Mouse (Mus musculus) macrophage (primary cell): ENCODE data around the gene Wnt3a. TPM values are rescaled to one million over a fixed set of nuclear protein-coding genes. Genes with fewer than 3 reads are reported as not detected.

Source experiments
- H3K27ac ChIP-seq: fragments of 350-480 bp; formaldehyde crosslinking; 2 replicates; pipeline ENCODE4 v1.9.0; 2021
- H3K36me3 ChIP-seq: fragments of 350-480 bp; formaldehyde crosslinking; 2 replicates; pipeline ENCODE4 v1.9.0; 2021; ENCODE audit errors: inconsistent target
- H3K4me3 ChIP-seq: fragments of 350-480 bp; formaldehyde crosslinking; 2 replicates; pipeline ENCODE4 v1.9.0; 2021; ENCODE audit errors: inconsistent target
- H3K79me2 ChIP-seq: fragments of 350-480 bp; formaldehyde crosslinking; 2 replicates; pipeline ENCODE4 v1.9.0; 2021; ENCODE audit errors: inconsistent target
- WGBS: methylation state at CpG from one replicate; pipeline ENCODE4 v1.1.7; 2026; ENCODE audit warnings: inconsistent platforms; ENCODE audit not compliant: missing documents; 5-methylcytosine and 5-hydroxymethylcytosine counted together
- polyA plus RNA-seq: library from polyadenylated mRNA; stranded (reverse); fragments of 250-400 nt; gene quantifications from 3 replicates; pipeline ENCODE4 v1.2.4, GENCODE M21; 2018; ENCODE audit warnings: inconsistent platforms

Gene Wnt3a
- polyA plus RNA-seq, 1 experiment from 2014 or later = not detected

- H3K36me3 ChIP-seq = no peaks in the 10 kb centered on the region
- H3K4me3 ChIP-seq = no peak overlapping the region
- H3K27ac ChIP-seq = no peak overlapping the region
- H3K79me2 ChIP-seq = no peaks in the 10 kb centered on the region
- 6% methylated on average over 3 of the region's 3 CpGs for WGBS
Observed at GRCm38 (mm10) chr11:59300185-59300584, 9.6 kb upstream of the Wnt3a start.

GRCm38 (mm10) chr11:59297941-59298340, 7.4 kb upstream of the Wnt3a start:
- Histone ChIP-seq H3K79me2 (no peaks in the 10 kb centered on the region), H3K27ac (no peak overlapping the region), H3K36me3 (no peaks in the 10 kb centered on the region), H3K4me3 (no peak overlapping the region)
- WGBS = 14% methylated on average over 7 of the region's 7 CpGs

GRCm38 (mm10) chr11:59293616-59294015, 3.1 kb upstream of the Wnt3a start:
- 29% methylated on average over 7 of the region's 7 CpGs for WGBS
- Histone ChIP-seq H3K4me3 (no peak overlapping the region), H3K79me2 (no peaks in the 10 kb centered on the region), H3K27ac (no peak overlapping the region), H3K36me3 (no peaks in the 10 kb centered on the region)

- Histone ChIP-seq H3K36me3 (no peaks in the 10 kb centered on the region), H3K79me2 (no peaks in the 10 kb centered on the region), H3K27ac (no peak overlapping the region), H3K4me3 (no peak overlapping the region)
- 6% methylated on average over 24 of the region's 25 CpGs for WGBS
Observed at GRCm38 (mm10) chr11:59289706-59290105, 846 bp downstream of the Wnt3a start.

GRCm38 (mm10) chr11:59284146-59284545, 6.4 kb downstream of the Wnt3a start:
- no peak overlapping the region for H3K27ac ChIP-seq
- 69% methylated on average over 14 of the region's 14 CpGs for WGBS
- H3K36me3 ChIP-seq = no peaks in the 10 kb centered on the region

GRCm38 (mm10) chr11:59282933-59283332, 7.6 kb downstream of the Wnt3a start:
- 75% methylated on average over 10 of the region's 10 CpGs for WGBS
- no peak overlapping the region for H3K4me3 ChIP-seq
- H3K79me2 ChIP-seq = no peaks in the 10 kb centered on the region
- H3K36me3 ChIP-seq = no peaks in the 10 kb centered on the region
- no peak overlapping the region for H3K27ac ChIP-seq

More at GRCm38 (mm10) chr11:59284146-59284545, 6.4 kb downstream of the Wnt3a start:
- H3K4me3 ChIP-seq = no peak overlapping the region
- H3K79me2 ChIP-seq = no peaks in the 10 kb centered on the region

GRCm38 (mm10) chr11:59282111-59282510, 8.4 kb downstream of the Wnt3a start:
- H3K27ac ChIP-seq = no peak overlapping the region
- WGBS = 74% methylated on average over 5 of the region's 5 CpGs
- no peaks in the 10 kb centered on the region for H3K36me3 ChIP-seq
- no peaks in the 10 kb centered on the region for H3K79me2 ChIP-seq
- H3K4me3 ChIP-seq = no peak overlapping the region

- H3K4me3 ChIP-seq = no peak overlapping the region
- H3K27ac ChIP-seq = no peak overlapping the region
- WGBS = 49% methylated on average over 4 of the region's 4 CpGs
- no peaks in the 10 kb centered on the region for H3K36me3 ChIP-seq
- no peaks in the 10 kb centered on the region for H3K79me2 ChIP-seq
Observed at GRCm38 (mm10) chr11:59278047-59278446, 12.5 kb downstream of the Wnt3a start.

- H3K79me2 ChIP-seq = no peaks in the 10 kb centered on the region
- H3K36me3 ChIP-seq = no peaks in the 10 kb centered on the region
- H3K27ac ChIP-seq = no peak overlapping the region
- WGBS = 50% methylated on average over 2 of the region's 2 CpGs
- H3K4me3 ChIP-seq = no peak overlapping the region
Observed at GRCm38 (mm10) chr11:59276877-59277276, 13.7 kb downstream of the Wnt3a start.

GRCm38 (mm10) chr11:59274184-59274583, 16.4 kb downstream of the Wnt3a start:
- H3K27ac ChIP-seq = no peak overlapping the region
- H3K79me2 ChIP-seq = no peaks in the 10 kb centered on the region
- no peaks in the 10 kb centered on the region for H3K36me3 ChIP-seq
- 48% methylated on average over 3 of the region's 3 CpGs for WGBS
- no peak overlapping the region for H3K4me3 ChIP-seq

- 59% methylated on average over 6 of the region's 6 CpGs for WGBS
- no peak overlapping the region for H3K27ac ChIP-seq
- H3K36me3 ChIP-seq = no peaks in the 10 kb centered on the region
- no peaks in the 10 kb centered on the region for H3K79me2 ChIP-seq
- H3K4me3 ChIP-seq = no peak overlapping the region
Observed at GRCm38 (mm10) chr11:59266727-59267126, 23.8 kb downstream of the Wnt3a start.

- Histone ChIP-seq H3K79me2 (no peaks in the 10 kb centered on the region), H3K4me3 (no peak overlapping the region), H3K36me3 (no peaks in the 10 kb centered on the region), H3K27ac (no peak overlapping the region)
- 83% methylated on average over 8 of the region's 8 CpGs for WGBS
Observed at GRCm38 (mm10) chr11:59265154-59265813, 25.3 kb downstream of the Wnt3a start.

GRCm38 (mm10) chr11:59264593-59264992, 26.0 kb downstream of the Wnt3a start:
- no peak overlapping the region for H3K27ac ChIP-seq
- 16% methylated on average over 8 of the region's 8 CpGs for WGBS
- H3K4me3 ChIP-seq = no peak overlapping the region
- H3K79me2 ChIP-seq = no peaks in the 10 kb centered on the region
- H3K36me3 ChIP-seq = no peaks in the 10 kb centered on the region

GRCm38 (mm10) chr11:59263870-59264563, 26.5 kb downstream of the Wnt3a start:
- 2% methylated on average over 50 of the region's 56 CpGs for WGBS
- H3K4me3 ChIP-seq = no peak overlapping the region
- H3K36me3 ChIP-seq = no peaks in the 10 kb centered on the region
- no peak overlapping the region for H3K27ac ChIP-seq
- H3K79me2 ChIP-seq = no peaks in the 10 kb centered on the region

- H3K4me3 ChIP-seq = no peak overlapping the region
- H3K79me2 ChIP-seq = no peaks in the 10 kb centered on the region
- no peaks in the 10 kb centered on the region for H3K36me3 ChIP-seq
- no peak overlapping the region for H3K27ac ChIP-seq
Observed at GRCm38 (mm10) chr11:59262308-59262707, 28.2 kb downstream of the Wnt3a start.
